Mouse (Mus musculus): ENCODE results near the gene Ipcef1.
"Not testable (repeated sequence)": the region's sequence is repeated elsewhere in the genome, so short reads cannot be mapped to it uniquely, and the experiment has no call there.

Ipcef1 gene

DNA sequence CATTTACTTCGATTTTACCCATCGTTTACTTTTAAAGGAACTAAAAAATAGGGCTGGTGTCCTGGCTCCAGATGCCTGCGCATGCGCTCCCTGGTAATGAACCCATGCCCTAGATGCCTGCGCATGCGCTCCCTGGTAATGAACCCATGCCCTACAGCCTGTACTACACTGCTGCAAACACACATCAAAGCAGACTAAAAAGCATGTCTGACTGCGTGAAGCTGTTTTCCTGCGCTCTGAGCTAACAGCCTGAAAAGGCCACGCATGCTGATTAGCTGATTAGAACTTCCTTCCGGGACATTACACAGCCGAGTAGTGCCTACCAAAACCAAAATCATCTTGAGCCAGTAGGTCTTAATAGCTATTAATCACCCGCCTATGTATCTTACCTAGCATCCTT is 16.7 kb downstream of the Ipcef1 start:
- CTCF ChIA-PET = no interaction called here

DNA sequence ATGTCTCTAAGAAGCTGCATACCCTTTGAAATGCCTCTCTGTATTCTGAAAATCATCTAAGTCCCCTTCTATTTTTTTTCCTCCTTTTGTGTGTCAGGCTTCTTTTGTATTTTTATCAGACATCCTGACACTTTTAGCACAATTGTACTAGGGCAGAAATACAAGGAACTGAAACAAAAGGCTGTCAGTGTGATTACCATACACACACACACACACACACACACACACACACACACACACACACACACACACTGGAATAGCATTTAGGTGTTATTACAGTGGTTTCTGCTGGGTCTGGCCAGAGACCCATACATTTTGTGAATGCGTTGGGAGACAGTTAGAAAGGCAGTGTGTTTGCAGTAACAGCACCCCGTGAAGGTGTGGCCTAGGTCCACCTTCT is 18.8 kb downstream of the Ipcef1 start:
- CTCF ChIA-PET = no interaction called here

DNA sequence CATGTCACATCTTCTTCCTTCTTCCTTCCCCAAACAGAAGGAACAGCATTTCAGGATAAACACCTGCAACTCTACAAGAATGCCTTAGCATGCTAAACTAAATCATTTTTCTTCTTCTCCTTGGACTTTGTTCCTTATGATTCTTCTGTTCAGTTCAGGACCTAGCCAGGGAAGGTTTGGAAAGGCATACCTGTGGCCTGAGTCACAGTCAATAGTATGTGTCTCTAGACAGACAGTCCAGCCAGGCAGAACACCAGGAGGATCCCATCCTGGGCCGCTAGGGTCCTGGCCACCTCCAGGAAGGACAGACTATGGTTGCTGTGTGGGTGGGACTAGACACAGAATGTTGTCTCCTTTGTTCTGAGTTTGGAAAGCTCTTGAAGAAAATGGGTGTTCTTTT is 27.2 kb downstream of the Ipcef1 start:
- CTCF ChIA-PET = interaction anchor here (0.6 kb wide), 1 partner anchor 20 kb away, joined by 5 read pairs; no protein-coding TSS in a partner anchor

DNA sequence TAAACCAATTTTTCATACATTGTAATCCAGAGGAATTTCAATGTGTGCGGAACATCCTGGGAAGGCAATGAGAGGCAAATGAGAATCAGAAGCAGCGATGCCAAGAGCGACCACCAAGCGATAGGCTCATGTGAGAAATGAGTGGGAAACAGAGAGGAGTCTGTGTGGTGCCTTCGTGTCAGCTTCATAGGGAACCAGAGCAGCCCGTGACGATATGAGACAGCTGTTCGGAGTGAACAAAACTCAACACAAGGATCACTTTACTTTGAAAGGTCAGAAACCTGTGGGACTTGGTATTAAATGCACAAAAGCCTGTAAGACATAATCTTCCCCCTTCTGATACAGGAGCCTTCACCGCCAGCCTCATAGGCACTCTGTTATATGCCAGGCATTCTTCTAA is 31.7 kb downstream of the Ipcef1 start:
- CTCF ChIA-PET = no interaction called here

DNA sequence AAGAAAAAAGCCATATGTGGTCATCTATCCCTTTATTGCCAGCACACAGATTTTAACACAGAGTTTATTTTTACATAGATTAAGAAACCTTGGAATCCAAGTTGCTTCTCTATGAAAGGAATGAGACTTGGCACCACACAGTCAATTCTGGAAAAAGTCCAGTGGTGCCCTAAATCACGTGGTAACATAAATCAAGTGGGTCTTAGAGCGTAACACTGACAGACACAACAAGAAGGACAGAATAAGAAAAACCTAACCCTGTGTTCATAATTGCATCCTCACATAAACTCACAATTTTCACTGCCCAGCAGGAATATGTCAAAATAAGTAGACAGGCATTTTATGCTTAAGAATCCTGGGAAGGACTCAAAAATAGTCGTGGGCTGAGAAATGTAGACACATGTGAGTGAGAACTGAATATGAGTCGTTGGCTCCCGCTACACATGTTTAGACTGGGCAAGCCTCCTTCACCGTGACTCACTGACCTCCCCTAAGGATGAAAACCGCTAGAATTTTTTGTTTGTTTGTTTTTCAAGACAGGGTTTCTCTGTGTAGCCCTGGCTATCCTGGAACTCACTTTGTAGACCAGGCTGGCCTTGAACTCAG is 32.4 kb downstream of the Ipcef1 start:
- CTCF ChIA-PET = no interaction called here

DNA sequence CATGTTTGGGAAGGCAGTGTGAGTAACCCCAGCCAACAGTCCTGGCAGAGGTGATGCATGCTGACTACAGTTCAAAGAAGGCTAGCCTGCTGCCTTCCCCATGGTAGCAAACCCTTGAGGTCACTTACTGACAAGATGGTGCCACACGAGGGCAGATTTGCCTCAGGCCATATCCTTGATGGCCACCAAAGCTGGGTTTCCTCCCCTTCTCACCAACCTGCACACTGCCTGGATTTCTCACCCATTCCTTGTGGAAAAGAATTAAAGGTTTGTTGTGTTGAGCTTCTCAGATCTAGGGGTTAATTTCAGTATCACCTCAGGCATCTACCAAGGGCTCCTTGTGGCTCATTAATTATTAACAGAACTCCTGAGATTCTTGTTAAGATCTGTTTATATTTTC is 37.1 kb downstream of the Ipcef1 start:
- CTCF ChIA-PET = no interaction called here

DNA sequence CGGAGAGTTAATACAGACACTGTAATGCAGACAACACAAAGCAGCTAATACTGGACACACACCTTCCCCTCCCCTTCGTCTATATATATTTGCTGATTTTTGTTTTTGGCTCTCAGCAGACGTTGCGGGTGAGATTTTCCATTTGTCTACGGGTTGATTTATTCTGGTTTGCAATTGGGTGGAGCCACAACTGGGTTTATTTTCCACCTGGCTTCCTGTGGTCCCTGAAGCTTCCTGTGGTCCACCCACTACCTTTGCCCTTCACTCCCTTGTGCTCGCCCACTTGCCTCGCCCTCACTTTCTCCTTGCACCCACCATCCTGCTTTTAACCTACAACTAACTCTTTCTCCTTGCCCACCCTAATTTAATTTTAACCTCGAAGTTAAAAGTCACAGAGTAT is 41.7 kb downstream of the Ipcef1 start:
- CTCF ChIA-PET = interaction anchor here (1.2 kb wide), 1 partner anchor 126 kb away, joined by 5 read pairs; no protein-coding TSS in a partner anchor

DNA sequence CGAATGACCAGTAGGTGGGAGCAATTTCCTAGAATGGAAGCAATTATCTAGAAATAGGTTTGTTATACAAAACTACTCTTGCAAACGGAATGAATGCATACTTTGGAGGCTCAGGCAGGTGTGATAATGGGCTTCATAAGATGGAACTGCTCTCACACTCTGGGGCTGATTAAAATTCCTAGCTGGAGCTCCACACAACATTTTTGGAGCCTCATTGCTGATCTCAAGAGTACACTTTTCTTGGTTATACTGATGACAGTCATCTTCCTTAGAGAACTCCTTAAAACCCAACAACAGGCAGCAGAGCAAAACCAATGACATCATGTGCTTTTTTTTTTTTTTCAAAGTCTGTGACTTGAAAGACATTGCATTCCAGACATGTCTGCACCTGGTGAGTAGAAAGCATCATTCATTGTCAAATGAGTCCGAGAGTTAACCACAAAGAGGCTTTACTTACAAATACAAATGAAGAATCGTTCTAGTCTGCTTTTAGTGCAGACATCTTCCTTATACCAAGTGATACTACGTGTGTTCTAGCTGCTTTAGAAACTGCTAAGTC is 47.2 kb downstream of the Ipcef1 start:
- CTCF ChIA-PET = interaction anchor here (0.6 to 0.7 kb wide), 2 partner anchors 20 to 36 kb away, joined by 5 read pairs; no protein-coding TSS in a partner anchor

DNA sequence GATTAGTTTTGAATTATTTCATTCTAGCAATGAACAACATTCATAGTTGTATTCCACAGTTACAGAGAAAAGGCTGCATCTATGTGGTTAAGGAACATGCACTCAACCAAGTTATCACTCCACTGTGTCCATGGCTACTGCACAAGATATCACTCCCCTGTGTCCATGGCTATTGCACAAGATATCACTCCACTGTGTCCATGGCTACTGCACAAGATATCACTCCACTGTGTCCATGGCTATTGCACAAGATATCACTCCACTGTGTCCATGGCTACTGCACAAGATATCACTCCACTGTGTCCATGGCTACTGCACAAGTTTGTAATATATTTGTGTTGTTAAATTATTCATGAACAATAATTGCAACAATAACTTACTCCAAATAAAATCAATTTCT is 48.4 kb downstream of the Ipcef1 start:
- CTCF ChIA-PET = not testable (repeated sequence)

DNA sequence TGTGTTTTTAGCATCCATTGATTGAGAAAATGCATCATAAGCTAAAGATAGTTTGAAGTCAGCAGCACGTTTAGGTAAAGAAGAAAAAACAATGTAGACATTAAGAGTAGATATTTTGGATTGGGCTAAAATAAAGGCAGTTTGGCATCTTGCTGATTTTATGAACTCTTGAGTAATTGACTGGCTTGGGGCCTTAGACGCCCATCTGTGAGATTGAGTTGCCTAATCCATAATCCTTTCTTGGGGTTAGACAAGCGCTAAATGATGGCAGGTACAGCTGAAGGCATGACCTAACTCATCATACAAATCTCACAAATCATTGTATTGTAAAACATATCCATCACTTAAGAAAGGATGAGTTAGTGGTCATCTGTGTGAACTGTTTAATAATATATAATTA is 52.9 kb downstream of the Ipcef1 start:
- CTCF ChIA-PET = no interaction called here

DNA sequence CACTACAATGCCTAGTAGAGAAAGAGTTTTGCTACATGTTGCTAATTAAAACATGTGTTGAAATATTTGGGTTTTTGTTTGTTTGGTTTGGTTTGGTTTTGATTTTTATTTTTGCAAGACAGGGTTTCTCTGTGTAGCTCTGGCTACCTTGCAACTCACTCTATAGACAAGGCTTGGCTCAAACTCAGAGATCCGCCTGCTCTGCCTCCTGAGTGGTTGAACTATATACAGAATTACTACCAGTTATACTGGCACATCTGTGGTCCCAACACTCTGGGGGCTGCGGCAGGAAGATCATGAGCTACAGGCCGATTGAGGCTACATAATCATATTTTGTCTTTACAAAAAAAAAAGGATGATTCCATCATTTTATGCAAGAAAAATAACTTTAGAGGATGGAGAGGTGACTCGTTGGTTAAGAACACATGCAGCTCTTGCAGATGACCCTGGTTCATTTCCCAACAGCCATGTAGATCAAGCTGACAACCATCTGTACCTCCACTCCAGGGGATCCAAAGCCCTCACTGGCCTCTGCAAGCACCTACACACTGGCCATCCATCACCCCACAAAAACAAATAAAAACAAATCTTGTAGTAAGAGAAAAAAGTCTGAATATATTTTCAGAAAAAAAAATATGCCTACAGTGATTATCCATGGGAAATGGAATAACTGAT is 53.6 kb downstream of the Ipcef1 start:
- CTCF ChIA-PET = no interaction called here

DNA sequence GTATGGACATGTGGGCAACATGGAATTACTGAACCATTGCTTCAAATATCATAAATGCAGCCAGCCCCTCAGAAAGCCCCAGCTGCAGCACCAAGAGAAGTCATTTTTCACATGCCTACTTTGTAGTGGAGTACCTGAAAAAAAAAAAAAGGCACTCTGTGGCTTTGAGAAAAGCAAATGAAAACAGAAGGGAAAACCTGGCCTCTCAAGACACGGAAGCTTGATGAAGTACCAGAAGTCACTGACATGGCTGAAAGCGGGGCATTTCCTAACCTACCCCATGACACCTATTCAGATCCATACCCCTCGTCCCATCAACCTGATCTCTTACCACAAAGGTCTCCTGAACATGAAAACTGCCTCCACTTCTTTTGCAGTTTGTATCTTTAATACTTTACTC is 55.4 kb downstream of the Ipcef1 start:
- CTCF ChIA-PET = interaction anchor here (1.0 kb wide), 1 partner anchor 13 kb away, joined by 3 read pairs; no protein-coding TSS in a partner anchor

DNA sequence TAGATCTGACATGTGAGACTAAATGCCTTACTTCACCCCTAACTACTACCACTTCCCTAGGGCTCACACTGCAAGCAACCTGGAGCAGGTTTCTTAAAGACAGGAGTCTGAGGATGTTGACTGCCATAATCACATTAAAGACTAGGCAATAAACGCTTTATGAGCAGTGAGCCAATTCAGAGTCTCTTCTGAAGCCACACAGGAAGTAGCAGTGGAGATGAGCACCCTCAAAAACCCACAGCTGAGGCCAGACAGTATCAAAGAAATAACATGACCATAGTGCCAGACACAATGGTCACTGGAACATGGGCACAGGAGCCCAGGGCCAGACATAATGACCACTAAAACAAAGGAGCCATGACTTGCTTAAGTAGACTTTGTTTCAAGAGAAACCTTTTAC is 63.7 kb downstream of the Ipcef1 start:
- CTCF ChIA-PET = interaction anchor here (0.5 kb wide), 1 partner anchor 9 kb away, joined by 4 read pairs; no protein-coding TSS in a partner anchor

DNA sequence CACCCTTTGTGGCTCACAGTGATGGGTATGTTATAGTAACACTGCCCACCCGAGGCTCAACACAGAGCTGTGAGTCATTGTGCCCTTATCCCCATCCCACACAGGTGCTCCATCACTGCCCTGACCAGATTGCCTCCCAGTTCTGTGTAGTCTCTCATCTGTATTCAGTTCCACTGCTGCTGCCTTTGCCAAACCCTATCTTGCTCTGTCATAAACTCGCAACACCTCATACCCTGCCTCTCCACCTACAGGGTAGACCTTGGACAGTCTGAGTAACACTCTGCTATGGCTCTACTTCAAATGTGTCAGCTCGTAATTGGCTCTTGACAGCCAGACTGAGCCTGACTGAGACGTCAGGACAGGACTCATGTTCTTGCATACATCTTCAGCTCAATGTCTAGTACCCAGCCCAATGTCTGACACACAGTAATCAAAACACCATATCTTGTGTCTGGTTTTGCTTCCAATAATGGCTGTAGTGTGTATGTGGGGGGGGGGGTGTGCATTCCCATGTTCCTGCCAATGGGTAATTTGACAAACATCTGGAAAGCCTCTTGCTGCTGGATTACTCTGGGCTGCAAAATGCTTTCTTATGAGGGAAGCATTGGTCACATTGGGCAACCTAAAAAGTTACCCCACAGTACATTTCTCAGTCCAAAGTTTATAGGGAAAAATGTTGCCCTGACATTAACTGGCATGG is 64.7 kb downstream of the Ipcef1 start:
- CTCF ChIA-PET = interaction anchor here (0.7 kb wide), 1 partner anchor 1058 kb away, joined by 6 read pairs; no protein-coding TSS in a partner anchor

DNA sequence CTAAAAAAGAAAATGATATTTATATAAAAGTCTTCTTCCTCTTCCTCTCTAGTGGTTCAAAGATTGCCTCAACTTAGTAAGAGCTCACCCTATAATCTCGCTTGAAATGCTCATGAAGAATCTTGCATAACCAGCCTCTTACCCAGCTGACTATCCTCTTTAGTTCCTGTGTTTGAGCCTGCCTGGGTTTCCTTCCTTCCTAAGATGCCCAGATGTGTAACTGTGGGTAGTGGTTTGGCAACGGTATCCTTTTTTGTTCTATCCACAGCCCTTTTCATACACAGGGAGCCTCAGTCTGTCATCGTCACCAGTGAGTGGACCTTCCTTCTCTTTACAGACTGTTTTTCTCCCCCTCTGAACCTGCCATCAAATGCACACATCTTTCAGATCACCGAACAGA is 66.0 kb downstream of the Ipcef1 start:
- CTCF ChIA-PET = no interaction called here

DNA sequence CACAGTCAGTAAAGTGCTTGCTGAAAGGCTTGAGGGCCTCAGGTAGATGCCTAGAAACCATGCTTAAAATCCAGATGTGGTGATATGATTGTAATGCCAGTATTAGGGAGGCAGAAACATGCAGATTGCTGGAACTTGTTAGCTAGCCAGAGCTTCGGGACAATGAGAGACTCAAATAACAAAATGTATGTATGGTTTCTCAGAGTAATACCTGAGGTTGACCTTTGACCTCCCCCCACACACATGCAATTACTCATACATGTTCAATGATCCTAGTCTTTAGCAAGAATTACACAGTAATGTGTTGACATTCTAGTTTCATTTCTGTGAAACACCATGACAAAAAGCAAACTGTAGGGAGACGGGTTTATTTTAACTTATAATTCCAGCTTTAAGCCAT is 68.8 kb downstream of the Ipcef1 start:
- CTCF ChIA-PET = interaction anchor here (1.2 kb wide), 1 partner anchor 14 kb away, joined by 3 read pairs; no protein-coding TSS in a partner anchor

DNA sequence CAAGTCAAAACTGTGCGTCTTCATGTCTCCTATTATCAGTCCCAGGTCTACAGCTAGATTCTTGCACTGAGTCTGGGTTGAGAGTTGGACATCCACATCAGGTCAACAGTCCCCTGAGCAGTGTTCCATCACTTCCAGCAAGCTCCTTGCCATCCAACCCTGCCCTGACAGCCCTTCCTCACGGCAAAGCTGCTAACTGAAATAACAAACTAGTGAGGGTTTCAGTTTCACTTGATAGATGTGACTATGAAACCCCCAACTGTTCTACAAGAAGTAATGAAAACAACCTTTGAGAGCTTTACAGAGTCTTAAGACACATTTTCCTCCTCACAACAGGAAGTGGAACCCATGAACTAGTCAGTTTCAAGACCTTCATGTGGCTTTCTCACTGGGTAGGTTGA is 69.5 kb downstream of the Ipcef1 start:
- CTCF ChIA-PET = no interaction called here

DNA sequence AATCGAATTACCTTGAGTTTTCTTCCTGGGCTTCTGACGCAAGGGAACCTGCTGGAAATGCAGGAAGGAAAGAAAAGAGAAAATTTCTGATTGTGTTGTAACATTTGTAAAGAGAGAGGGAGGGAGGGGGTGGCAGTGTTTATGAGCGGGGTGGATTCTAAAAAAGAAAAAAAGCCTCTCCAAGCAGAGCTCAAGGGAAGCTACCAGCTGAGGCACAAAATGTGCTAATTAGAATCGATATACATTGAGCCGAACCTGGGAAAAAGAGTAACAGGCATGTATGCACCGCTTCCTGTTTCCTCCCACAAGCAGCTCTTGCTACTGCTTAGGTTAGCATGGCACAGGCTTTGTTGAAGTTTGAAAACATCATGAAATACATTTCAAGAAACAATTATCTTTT is 72.0 kb downstream of the Ipcef1 start:
- CTCF ChIA-PET = no interaction called here

DNA sequence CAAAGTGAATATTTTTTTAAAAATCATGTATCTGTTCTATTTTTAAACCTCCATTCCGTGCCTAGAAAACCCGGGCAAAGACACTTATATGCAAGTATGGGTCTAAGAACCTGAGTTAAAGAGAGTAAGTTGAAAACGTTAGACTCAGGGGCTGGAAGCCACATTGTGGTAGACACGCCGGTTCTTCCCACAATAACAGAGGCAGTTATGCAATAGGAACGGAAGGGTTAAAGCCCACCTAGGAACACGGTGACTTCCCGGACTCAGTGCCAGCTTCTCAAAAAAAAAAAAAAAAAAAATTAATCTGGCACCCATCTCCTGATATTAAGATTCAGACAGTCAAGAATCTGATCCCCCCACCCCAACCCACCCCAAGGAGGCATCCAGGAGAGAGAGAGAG is 72.5 kb downstream of the Ipcef1 start:
- CTCF ChIA-PET = interaction anchor here (0.7 kb wide), 2 partner anchors 9 to 80 kb away, joined by 3 to 4 read pairs; no protein-coding TSS in a partner anchor

DNA sequence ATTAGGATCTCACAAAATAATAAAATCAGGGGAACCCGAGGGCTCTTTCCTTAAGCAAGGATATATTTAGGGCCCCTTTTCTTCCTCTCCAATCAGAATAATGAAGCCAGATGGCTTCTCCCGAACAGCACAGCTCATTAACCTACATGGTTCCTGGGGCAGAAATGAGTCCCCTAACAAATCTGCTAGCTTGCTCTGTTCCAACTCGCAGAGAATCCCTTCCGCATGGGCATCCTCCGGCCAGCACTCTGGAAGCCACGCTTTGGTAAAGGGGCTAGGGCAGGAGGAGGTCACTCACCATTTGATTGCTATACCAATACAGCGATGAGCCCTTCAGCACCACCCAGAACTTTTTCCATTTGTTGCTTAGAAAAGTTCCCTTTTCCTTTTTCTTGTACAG is 73.1 kb downstream of the Ipcef1 start:
- CTCF ChIA-PET = interaction anchor here (0.7 kb wide), 2 partner anchors 9 to 81 kb away, joined by 3 to 4 read pairs; no protein-coding TSS in a partner anchor

DNA sequence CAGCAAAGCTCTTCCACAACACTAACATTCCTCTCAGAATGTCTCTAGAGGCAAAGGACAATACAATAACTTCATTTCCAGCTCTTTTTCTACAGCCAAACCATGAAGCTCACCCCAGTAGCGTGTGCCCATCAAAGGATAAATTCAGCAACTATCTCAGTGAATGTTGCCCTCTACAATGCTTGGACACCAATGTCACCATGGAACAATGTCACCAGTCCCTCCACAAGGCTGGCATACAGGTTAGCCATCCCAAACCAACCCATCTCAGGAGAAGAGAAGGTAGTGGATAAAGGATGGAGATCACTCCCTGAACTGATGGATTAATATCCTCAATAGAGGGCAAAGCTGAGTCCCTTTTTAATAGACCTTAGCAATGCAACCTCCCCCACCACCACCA is 73.5 kb downstream of the Ipcef1 start:
- CTCF ChIA-PET = no interaction called here

DNA sequence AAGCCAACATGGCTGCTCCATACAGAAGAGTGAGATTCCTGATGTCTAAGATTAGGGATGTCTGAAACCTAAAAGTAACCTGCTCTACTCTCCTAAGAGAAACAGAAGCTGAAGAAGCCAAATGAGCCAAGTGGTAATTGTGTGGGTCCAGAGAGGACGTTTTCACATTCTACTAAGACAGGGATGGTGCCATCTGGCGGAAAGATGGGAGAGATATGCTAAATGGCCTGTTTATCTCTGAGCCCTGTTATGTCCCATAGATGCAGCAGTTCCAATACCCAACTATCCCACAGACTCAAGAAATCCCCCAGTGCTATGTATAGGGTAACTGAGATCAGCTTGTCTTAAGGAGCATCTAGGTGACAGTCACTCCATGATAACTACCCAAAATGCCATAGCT is 74.4 kb downstream of the Ipcef1 start:
- CTCF ChIA-PET = no interaction called here

DNA sequence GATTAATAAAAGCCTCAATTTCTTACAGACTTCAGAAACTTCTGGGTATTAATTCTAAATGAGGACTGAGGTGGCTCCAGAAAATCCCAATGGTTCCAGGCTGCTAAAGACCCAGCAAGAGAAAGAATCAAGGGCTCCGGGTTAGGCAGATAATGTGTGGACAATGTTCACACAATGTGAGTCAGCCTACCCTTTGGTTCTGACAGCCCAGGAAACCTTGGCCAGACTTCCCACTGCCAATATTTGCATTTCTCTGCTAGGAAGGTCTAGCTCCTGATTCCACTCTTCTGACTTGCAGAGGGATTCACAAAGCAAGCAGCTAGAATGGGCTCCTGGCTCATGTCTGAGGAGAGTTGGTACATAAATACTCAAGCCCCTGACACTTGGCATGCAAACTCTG is 83.9 kb downstream of the Ipcef1 start:
- CTCF ChIA-PET = no interaction called here

Data from spleen, embryonic (tissue).